Mouse (Mus musculus): ENCODE measurements around the gene Ccr9. TPM values are rescaled to one million over a fixed set of nuclear protein-coding genes. Genes with fewer than 3 reads are reported as not detected.
"Not testable (repeated sequence)": the region's sequence is repeated elsewhere in the genome, so short reads cannot be mapped to it uniquely, and the experiment has no call there.

Ccr9 gene
- polyA plus RNA-seq, 1 experiment from 2014 or later: 0.34 TPM

GRCm38 (mm10) chr9:123740799-123741198 is 62.6 kb downstream of the Ccr9 start:
- H3K9ac ChIP-seq (ENCODE audit: low read length): no peak overlapping the region
- H3K27ac ChIP-seq (ENCODE audit: low read depth, low read length): no peak overlapping the region
- no peaks in the 10 kb centered on the region for H3K9me3 ChIP-seq (ENCODE audit: control insufficient read depth, low read length)
- H3K4me2 ChIP-seq: no peak overlapping the region
- no peak for DNase-seq (ENCODE audit: low spot score, missing footprints)
- WGBS: 84% methylated on average over 4 of the region's 4 CpGs
- ATAC-seq (ENCODE audit: low FRiP score): no peak
- no peak overlapping the region for H3K4me3 ChIP-seq (ENCODE audit: low read depth, low read length)
- H3K4me1 ChIP-seq (ENCODE audit: control insufficient read depth, insufficient read depth, low read length): no peaks in the 10 kb centered on the region
- H3K36me3 ChIP-seq (ENCODE audit: control insufficient read depth, insufficient read depth, low read length): no peaks in the 10 kb centered on the region
- H3K27me3 ChIP-seq (ENCODE audit: control insufficient read depth, insufficient read depth, low read length): no peaks in the 10 kb centered on the region

GRCm38 (mm10) chr9:123749687-123750086 is 71.4 kb downstream of the Ccr9 start:
- DNase-seq (ENCODE audit: low spot score, missing footprints); H3K9ac ChIP-seq (ENCODE audit: low read length); H3K4me3 ChIP-seq (ENCODE audit: low read depth, low read length); H3K4me1 ChIP-seq (ENCODE audit: control insufficient read depth, insufficient read depth, low read length); H3K36me3 ChIP-seq (ENCODE audit: control insufficient read depth, insufficient read depth, low read length); H3K9me3 ChIP-seq (ENCODE audit: control insufficient read depth, low read length); H3K4me2 ChIP-seq; ATAC-seq (ENCODE audit: low FRiP score); H3K27me3 ChIP-seq (ENCODE audit: control insufficient read depth, insufficient read depth, low read length); H3K27ac ChIP-seq (ENCODE audit: low read depth, low read length): not testable (repeated sequence)
- WGBS: 92% methylated on average over 7 of the region's 8 CpGs

GRCm38 (mm10) chr9:123754333-123754732 is 76.1 kb downstream of the Ccr9 start:
- Histone ChIP-seq H3K27ac (ENCODE audit: low read depth, low read length) (no peak overlapping the region), H3K9me3 (ENCODE audit: control insufficient read depth, low read length) (no peaks in the 10 kb centered on the region), H3K4me1 (ENCODE audit: control insufficient read depth, insufficient read depth, low read length) (no peaks in the 10 kb centered on the region), H3K4me2 (no peak overlapping the region), H3K27me3 (ENCODE audit: control insufficient read depth, insufficient read depth, low read length) (no peaks in the 10 kb centered on the region), H3K9ac (ENCODE audit: low read length) (no peak overlapping the region), H3K36me3 (ENCODE audit: control insufficient read depth, insufficient read depth, low read length) (no peaks in the 10 kb centered on the region), H3K4me3 (ENCODE audit: low read depth, low read length) (no peak overlapping the region)
- DNase-seq (ENCODE audit: low spot score, missing footprints) (no peak), ATAC-seq (ENCODE audit: low FRiP score) (no peak)
- 96% methylated on average over 4 of the region's 4 CpGs for whole genome bisulfite sequencing

- H3K4me3 ChIP-seq (ENCODE audit: low read depth, low read length): no peak overlapping the region
- H3K9ac ChIP-seq (ENCODE audit: low read length): no peak overlapping the region
- ATAC-seq (ENCODE audit: low FRiP score) (no peak), DNase-seq (ENCODE audit: low spot score, missing footprints) (no peak)
- no peaks in the 10 kb centered on the region for H3K4me1 ChIP-seq (ENCODE audit: control insufficient read depth, insufficient read depth, low read length)
- H3K36me3 ChIP-seq (ENCODE audit: control insufficient read depth, insufficient read depth, low read length): no peaks in the 10 kb centered on the region
- H3K27me3 ChIP-seq (ENCODE audit: control insufficient read depth, insufficient read depth, low read length): no peaks in the 10 kb centered on the region
- no peak overlapping the region for H3K4me2 ChIP-seq
- H3K9me3 ChIP-seq (ENCODE audit: control insufficient read depth, low read length): no peaks in the 10 kb centered on the region
- WGBS: 81% methylated on average over 3 of the region's 3 CpGs
- H3K27ac ChIP-seq (ENCODE audit: low read depth, low read length): no peak overlapping the region
Observed at GRCm38 (mm10) chr9:123756752-123757151, 78.5 kb downstream of the Ccr9 start.

- DNase-seq (ENCODE audit: low spot score, missing footprints): no peak
- Histone ChIP-seq H3K27me3 (ENCODE audit: control insufficient read depth, insufficient read depth, low read length) (no peaks in the 10 kb centered on the region), H3K4me2 (no peak overlapping the region), H3K9me3 (ENCODE audit: control insufficient read depth, low read length) (no peaks in the 10 kb centered on the region), H3K4me3 (ENCODE audit: low read depth, low read length) (no peak overlapping the region), H3K27ac (ENCODE audit: low read depth, low read length) (no peak overlapping the region), H3K4me1 (ENCODE audit: control insufficient read depth, insufficient read depth, low read length) (no peaks in the 10 kb centered on the region), H3K9ac (ENCODE audit: low read length) (no peak overlapping the region), H3K36me3 (ENCODE audit: control insufficient read depth, insufficient read depth, low read length) (no peaks in the 10 kb centered on the region)
- 62% methylated on average over 2 of the region's 2 CpGs for WGBS
- ATAC-seq (ENCODE audit: low FRiP score): no peak
Observed at GRCm38 (mm10) chr9:123757326-123757725, 79.1 kb downstream of the Ccr9 start.

GRCm38 (mm10) chr9:123758156-123758555 is 79.9 kb downstream of the Ccr9 start:
- H3K27ac ChIP-seq (ENCODE audit: low read depth, low read length): no peak overlapping the region
- no peaks in the 10 kb centered on the region for H3K36me3 ChIP-seq (ENCODE audit: control insufficient read depth, insufficient read depth, low read length)
- no peak for ATAC-seq (ENCODE audit: low FRiP score)
- no peaks in the 10 kb centered on the region for H3K27me3 ChIP-seq (ENCODE audit: control insufficient read depth, insufficient read depth, low read length)
- H3K4me1 ChIP-seq (ENCODE audit: control insufficient read depth, insufficient read depth, low read length): no peaks in the 10 kb centered on the region
- DNase-seq (ENCODE audit: low spot score, missing footprints): no peak
- no peak overlapping the region for H3K9ac ChIP-seq (ENCODE audit: low read length)
- no peaks in the 10 kb centered on the region for H3K9me3 ChIP-seq (ENCODE audit: control insufficient read depth, low read length)
- no peak overlapping the region for H3K4me3 ChIP-seq (ENCODE audit: low read depth, low read length)
- WGBS: 78% methylated on average over 1 of the region's 1 CpGs
- H3K4me2 ChIP-seq: no peak overlapping the region

GRCm38 (mm10) chr9:123758645-123759044 is 80.4 kb downstream of the Ccr9 start:
- no peak overlapping the region for H3K9ac ChIP-seq (ENCODE audit: low read length)
- ATAC-seq (ENCODE audit: low FRiP score): no peak
- no peaks in the 10 kb centered on the region for H3K36me3 ChIP-seq (ENCODE audit: control insufficient read depth, insufficient read depth, low read length)
- no peaks in the 10 kb centered on the region for H3K27me3 ChIP-seq (ENCODE audit: control insufficient read depth, insufficient read depth, low read length)
- WGBS: 80% methylated on average over 4 of the region's 4 CpGs
- H3K9me3 ChIP-seq (ENCODE audit: control insufficient read depth, low read length): no peaks in the 10 kb centered on the region
- no peak for DNase-seq (ENCODE audit: low spot score, missing footprints)
- no peak overlapping the region for H3K27ac ChIP-seq (ENCODE audit: low read depth, low read length)
- H3K4me2 ChIP-seq: no peak overlapping the region
- H3K4me1 ChIP-seq (ENCODE audit: control insufficient read depth, insufficient read depth, low read length): no peaks in the 10 kb centered on the region
- no peak overlapping the region for H3K4me3 ChIP-seq (ENCODE audit: low read depth, low read length)

- WGBS: 85% methylated on average over 3 of the region's 3 CpGs
- Histone ChIP-seq H3K4me1 (ENCODE audit: control insufficient read depth, insufficient read depth, low read length) (no peaks in the 10 kb centered on the region), H3K27ac (ENCODE audit: low read depth, low read length) (no peak overlapping the region), H3K4me2 (no peak overlapping the region), H3K27me3 (ENCODE audit: control insufficient read depth, insufficient read depth, low read length) (no peaks in the 10 kb centered on the region), H3K36me3 (ENCODE audit: control insufficient read depth, insufficient read depth, low read length) (no peaks in the 10 kb centered on the region), H3K9me3 (ENCODE audit: control insufficient read depth, low read length) (no peaks in the 10 kb centered on the region), H3K9ac (ENCODE audit: low read length) (no peak overlapping the region), H3K4me3 (ENCODE audit: low read depth, low read length) (no peak overlapping the region)
- DNase-seq (ENCODE audit: low spot score, missing footprints) (no peak), ATAC-seq (ENCODE audit: low FRiP score) (no peak)
Observed at GRCm38 (mm10) chr9:123760806-123761205, 82.6 kb downstream of the Ccr9 start.

GRCm38 (mm10) chr9:123762886-123763285 is 84.6 kb downstream of the Ccr9 start:
- DNase-seq (ENCODE audit: low spot score, missing footprints) (no peak), ATAC-seq (ENCODE audit: low FRiP score) (no peak)
- no peak overlapping the region for H3K9ac ChIP-seq (ENCODE audit: low read length)
- H3K9me3 ChIP-seq (ENCODE audit: control insufficient read depth, low read length): no peaks in the 10 kb centered on the region
- no peak overlapping the region for H3K4me3 ChIP-seq (ENCODE audit: low read depth, low read length)
- 86% methylated on average over 4 of the region's 4 CpGs for WGBS
- H3K4me2 ChIP-seq: no peak overlapping the region
- no peaks in the 10 kb centered on the region for H3K36me3 ChIP-seq (ENCODE audit: control insufficient read depth, insufficient read depth, low read length)
- H3K27me3 ChIP-seq (ENCODE audit: control insufficient read depth, insufficient read depth, low read length): no peaks in the 10 kb centered on the region
- no peak overlapping the region for H3K27ac ChIP-seq (ENCODE audit: low read depth, low read length)
- no peaks in the 10 kb centered on the region for H3K4me1 ChIP-seq (ENCODE audit: control insufficient read depth, insufficient read depth, low read length)

- Histone ChIP-seq H3K9ac (ENCODE audit: low read length) (no peak overlapping the region), H3K36me3 (ENCODE audit: control insufficient read depth, insufficient read depth, low read length) (no peaks in the 10 kb centered on the region), H3K4me1 (ENCODE audit: control insufficient read depth, insufficient read depth, low read length) (no peaks in the 10 kb centered on the region), H3K4me2 (no peak overlapping the region), H3K27me3 (ENCODE audit: control insufficient read depth, insufficient read depth, low read length) (no peaks in the 10 kb centered on the region), H3K9me3 (ENCODE audit: control insufficient read depth, low read length) (no peaks in the 10 kb centered on the region), H3K27ac (ENCODE audit: low read depth, low read length) (no peak overlapping the region), H3K4me3 (ENCODE audit: low read depth, low read length) (no peak overlapping the region)
- DNase-seq (ENCODE audit: low spot score, missing footprints) (no peak), ATAC-seq (ENCODE audit: low FRiP score) (no peak)
- WGBS: 80% methylated on average over 3 of the region's 3 CpGs
Observed at GRCm38 (mm10) chr9:123763771-123764170, 85.5 kb downstream of the Ccr9 start.

Data from midbrain, embryonic 11.5 days (tissue).